Mouse (Mus musculus) midbrain, postnatal 0 days (tissue): ENCODE results near the gene Cstf1. TPM values are rescaled to one million over a fixed set of nuclear protein-coding genes. Genes with fewer than 3 reads are reported as not detected.

Source experiments
- ATAC-seq: fragments of 200-750 bp; cut with Nextera tagmentation; 2 replicates; pipeline ENCODE4 v1.8.0; 2017; ENCODE audit warnings: moderate number of reproducible peaks, mild to moderate bottlenecking, moderate TSS enrichment, moderate library complexity; ENCODE audit not compliant: low FRiP score
- DNase-seq: peaks from one replicate; pipeline ENCODE4 v3.0.0-alpha.2; 2015; ENCODE audit warnings: low spot score
- H3K27ac ChIP-seq: fragments of 300-500 bp; sonication (generic); 2 replicates; pipeline ENCODE4 v1.5.1; 2014; ENCODE audit warnings: low read depth, mild to moderate bottlenecking, low read length, mixed read lengths
- H3K27me3 ChIP-seq: fragments of 300-500 bp; sonication (generic); 2 replicates; pipeline ENCODE4 v1.6.1; 2014; ENCODE audit warnings: low read length, control low read depth, mixed read lengths; ENCODE audit not compliant: insufficient read depth
- H3K36me3 ChIP-seq: fragments of 300-500 bp; sonication (generic); 2 replicates; pipeline ENCODE4 v1.6.1; 2014; ENCODE audit warnings: low read length, control low read depth, mixed read lengths; ENCODE audit not compliant: insufficient read depth
- H3K4me1 ChIP-seq: fragments of 300-500 bp; sonication (generic); 2 replicates; pipeline ENCODE4 v1.6.1; 2014; ENCODE audit warnings: mild to moderate bottlenecking, control low read depth, antibody characterized with exemption, low read length, mixed read lengths; ENCODE audit not compliant: insufficient read depth
- H3K4me2 ChIP-seq: fragments of 300-500 bp; sonication (generic); 2 replicates; pipeline ENCODE4 v1.6.1; 2014; ENCODE audit warnings: low read depth, mild to moderate bottlenecking, low read length, mixed read lengths; ENCODE audit not compliant: poor library complexity, severe bottlenecking
- H3K4me3 ChIP-seq: fragments of 300-500 bp; sonication (generic); 2 replicates; pipeline ENCODE4 v1.5.1; 2014; ENCODE audit warnings: low read depth, mild to moderate bottlenecking, low read length, moderate library complexity
- H3K9ac ChIP-seq: fragments of 300-500 bp; sonication (generic); replicated peaks from 2 replicates; pipeline ENCODE4 v1.6.1; 2014; ENCODE audit warnings: mild to moderate bottlenecking, low read length, moderate library complexity, mixed read lengths; ENCODE audit not compliant: poor library complexity, severe bottlenecking
- H3K9me3 ChIP-seq: fragments of 300-500 bp; sonication (generic); 2 replicates; pipeline ENCODE4 v1.6.1; 2016; ENCODE audit warnings: low read length, control low read depth
- CTCF ChIP-seq: IDR thresholded peaks from 2 replicates; pipeline ENCODE4 v1.5.1; 2016; ENCODE audit warnings: antibody characterized with exemption, mild to moderate bottlenecking
- WGBS: fragments of 180-500 bp; shearing (Covaris S2); extraction: QIAGEN DNeasy Blood & Tissue Kit; methylation state at CpG from one replicate; pipeline ENCODE4 v1.1.7; 2014; 5-methylcytosine and 5-hydroxymethylcytosine counted together
- polyA plus RNA-seq: library from polyadenylated mRNA; unstranded; fragments of >200 nt; fragmentation: Nextera tagmentation; extraction: Ambion mirVana; gene quantifications from 2 replicates; pipeline ENCODE4 v1.2.1, GENCODE M21; 2015
- total RNA-seq: library from RNA; depleted of rRNA; stranded (reverse); fragments of >200 nt; gene quantifications from 2 replicates; pipeline ENCODE4 v1.2.3, GENCODE M21; 2014

The Cstf1 gene
- total and polyA plus RNA-seq, 2 experiments from 2014 or later: 27.0 to 28.0 TPM

DNA sequence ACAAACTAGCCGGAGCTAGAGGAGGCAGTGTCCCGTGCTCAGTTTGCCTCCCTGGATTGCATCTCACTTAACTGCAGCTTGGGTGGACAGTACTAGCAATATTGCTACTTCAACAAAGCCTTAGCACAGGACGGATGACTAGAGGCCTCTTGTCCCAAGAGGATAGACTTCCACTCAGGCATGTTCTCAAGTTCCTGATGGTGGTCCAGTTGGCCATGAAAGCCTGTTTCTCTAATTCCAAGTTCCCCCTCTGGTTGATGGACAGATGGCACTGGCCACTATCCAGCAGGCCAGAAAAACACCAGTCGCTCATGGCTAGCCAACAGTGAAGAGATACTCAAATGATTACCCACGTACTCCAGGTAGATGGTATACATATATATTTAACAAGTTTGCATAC lies 14.6 kb upstream of the Cstf1 start:
- DNase-seq (peak; percentile 70), ATAC-seq (no peak)
- Histone ChIP-seq H3K36me3 (no peaks in the 10 kb centered on the region), H3K9me3 (no peaks in the 10 kb centered on the region), H3K4me1 (no peaks in the 10 kb centered on the region), H3K4me3 (no peak overlapping the region), H3K9ac (no peak overlapping the region), H3K27ac (no peak overlapping the region), H3K4me2 (no peak overlapping the region), H3K27me3 (no peaks in the 10 kb centered on the region)
- TF ChIP-seq CTCF: no peak
- WGBS: 74% methylated on average over 5 of the region's 5 CpGs

- Histone ChIP-seq H3K9ac (no peak overlapping the region), H3K9me3 (no peaks in the 10 kb centered on the region), H3K4me2 (no peak overlapping the region), H3K27ac (no peak overlapping the region), H3K4me3 (no peak overlapping the region), H3K36me3 (peaks cover 6% of the 10 kb centered on the region), H3K4me1 (no peaks in the 10 kb centered on the region), H3K27me3 (no peaks in the 10 kb centered on the region)
- WGBS: 91% methylated on average over 7 of the region's 7 CpGs
- DNase-seq (no peak), ATAC-seq (no peak)
- TF ChIP-seq CTCF: no peak
Measured at GRCm38 (mm10) chr2:172363176-172363575, 7.3 kb upstream of the Cstf1 start.

DNA sequence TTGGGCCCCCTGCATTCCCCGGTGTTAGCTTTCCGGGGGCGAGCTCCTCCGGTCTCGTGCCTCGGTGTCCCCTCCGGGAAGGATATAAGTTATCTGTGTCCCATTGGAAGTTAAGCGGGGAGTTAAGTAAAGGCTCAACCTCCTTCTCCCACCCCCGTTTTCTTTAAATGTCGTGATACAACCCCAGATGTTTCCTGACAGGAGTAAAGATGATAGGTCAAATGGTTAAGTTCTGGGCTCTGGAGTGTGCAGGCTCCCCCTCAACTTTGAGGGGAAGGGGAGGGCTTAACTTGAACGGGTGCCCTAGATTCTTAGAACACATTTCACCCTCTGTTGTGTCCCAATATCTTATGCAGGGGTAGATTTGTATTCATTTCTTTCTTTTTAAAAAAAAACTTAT lies 777 bp downstream of the Cstf1 start:
- H3K9me3 ChIP-seq: no peaks in the 10 kb centered on the region
- peaks cover 23% of the 10 kb centered on the region for H3K36me3 ChIP-seq
- peak overlapping the region; percentile 49 for H3K4me2 ChIP-seq
- no peaks in the 10 kb centered on the region for H3K27me3 ChIP-seq
- peak overlapping the region; percentile 90; the same call in 1 of the 2 replicates for H3K27ac ChIP-seq
- DNase-seq (no peak), ATAC-seq (no peak)
- WGBS: 0% methylated on average over 11 of the region's 11 CpGs
- TF ChIP-seq CTCF: no peak
- H3K9ac ChIP-seq: peak overlapping the region; percentile 85
- H3K4me1 ChIP-seq: peaks cover 4% of the 10 kb centered on the region; the same call in 1 of the 2 replicates
- peak overlapping the region; percentile 93 for H3K4me3 ChIP-seq

DNA sequence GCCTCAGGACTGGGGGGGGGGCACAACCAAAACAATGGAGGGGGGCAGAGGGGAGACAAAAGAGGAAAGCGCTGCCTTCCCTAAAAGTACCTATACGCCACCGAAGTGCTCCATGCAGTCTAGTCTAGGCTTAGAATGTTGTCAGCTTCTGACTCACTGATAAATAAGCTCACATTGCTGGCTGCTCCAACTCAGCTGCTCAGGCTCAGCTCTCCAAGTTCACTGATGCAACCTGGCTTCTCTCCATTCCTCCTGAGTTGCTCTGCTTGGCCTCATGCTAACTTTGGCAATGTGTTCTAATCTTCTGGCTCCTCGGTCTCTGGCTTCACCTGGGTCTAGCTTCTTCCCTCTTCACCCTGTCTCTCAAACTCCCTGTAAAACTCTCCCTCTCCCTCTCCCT lies 6.1 kb downstream of the Cstf1 start:
- H3K4me3 ChIP-seq: no peak overlapping the region
- ATAC-seq (no peak), DNase-seq (no peak)
- H3K9me3 ChIP-seq: no peaks in the 10 kb centered on the region
- no peak for TF ChIP-seq CTCF
- H3K36me3 ChIP-seq: peaks cover 64% of the 10 kb centered on the region
- no peak overlapping the region for H3K9ac ChIP-seq
- no peak overlapping the region for H3K4me2 ChIP-seq
- WGBS: 96% methylated on average over 4 of the region's 4 CpGs
- peaks cover 3% of the 10 kb centered on the region; the same call in 1 of the 2 replicates for H3K4me1 ChIP-seq
- no peak overlapping the region for H3K27ac ChIP-seq
- no peaks in the 10 kb centered on the region for H3K27me3 ChIP-seq

- H3K4me1 ChIP-seq: no peaks in the 10 kb centered on the region
- DNase-seq: no peak
- H3K36me3 ChIP-seq: peaks cover 69% of the 10 kb centered on the region
- no peak overlapping the region for H3K4me3 ChIP-seq
- TF ChIP-seq CTCF: no peak
- 82% methylated on average over 5 of the region's 5 CpGs for WGBS
- no peak overlapping the region for H3K9ac ChIP-seq
- H3K9me3 ChIP-seq: no peaks in the 10 kb centered on the region
- no peak overlapping the region for H3K4me2 ChIP-seq
- no peaks in the 10 kb centered on the region for H3K27me3 ChIP-seq
- no peak for ATAC-seq
- no peak overlapping the region for H3K27ac ChIP-seq
Measured at GRCm38 (mm10) chr2:172376999-172377515, 6.6 kb downstream of the Cstf1 start.

DNA sequence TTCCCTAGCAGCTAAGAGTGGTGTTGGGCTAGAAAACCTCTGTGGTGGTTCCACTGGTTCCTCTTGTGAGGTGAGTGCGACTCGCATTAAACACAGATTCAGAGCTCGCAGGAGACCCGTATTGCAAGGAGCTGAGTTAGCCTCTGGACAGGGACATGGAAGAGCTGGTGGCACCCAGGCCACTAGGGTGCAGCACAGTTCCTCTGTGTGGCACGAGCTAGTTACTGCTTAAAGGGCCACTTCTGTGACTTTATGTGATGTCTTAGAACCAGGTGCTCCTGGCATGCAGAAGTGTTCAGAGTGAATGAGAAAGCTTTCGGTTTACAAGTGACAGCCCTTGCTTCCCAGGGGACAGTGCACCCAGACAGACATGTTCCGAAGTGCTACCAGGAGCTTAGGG lies 7.9 kb downstream of the Cstf1 start:
- ATAC-seq: no peak
- H3K4me1 ChIP-seq: no peaks in the 10 kb centered on the region
- peak; percentile 35 for DNase-seq
- TF ChIP-seq CTCF: peak; percentile 64
- H3K36me3 ChIP-seq: peaks cover 78% of the 10 kb centered on the region
- WGBS: 73% methylated on average over 7 of the region's 7 CpGs
- no peaks in the 10 kb centered on the region for H3K27me3 ChIP-seq
- no peak overlapping the region for H3K27ac ChIP-seq
- no peak overlapping the region for H3K9ac ChIP-seq
- no peak overlapping the region for H3K4me3 ChIP-seq
- no peaks in the 10 kb centered on the region for H3K9me3 ChIP-seq
- no peak overlapping the region for H3K4me2 ChIP-seq
